Mouse (Mus musculus): ENCODE data around the gene Usp33.
"Not testable (repeated sequence)": the region's sequence is repeated elsewhere in the genome, so short reads cannot be mapped to it uniquely, and the experiment has no call there.

Usp33 gene

GRCm38 (mm10) chr3:152345732-152346632, at the start of gene Usp33:
TSS of gene Usp33 (plus strand) at chr3:152346478.
- peak; percentile 79 for DNase-seq (ENCODE audit: low read depth, low spot score)

- DNase-seq (ENCODE audit: low read depth, low spot score) = no peak
Observed at GRCm38 (mm10) chr3:152300376-152301337, 45.6 kb upstream of the Usp33 start.

DNA sequence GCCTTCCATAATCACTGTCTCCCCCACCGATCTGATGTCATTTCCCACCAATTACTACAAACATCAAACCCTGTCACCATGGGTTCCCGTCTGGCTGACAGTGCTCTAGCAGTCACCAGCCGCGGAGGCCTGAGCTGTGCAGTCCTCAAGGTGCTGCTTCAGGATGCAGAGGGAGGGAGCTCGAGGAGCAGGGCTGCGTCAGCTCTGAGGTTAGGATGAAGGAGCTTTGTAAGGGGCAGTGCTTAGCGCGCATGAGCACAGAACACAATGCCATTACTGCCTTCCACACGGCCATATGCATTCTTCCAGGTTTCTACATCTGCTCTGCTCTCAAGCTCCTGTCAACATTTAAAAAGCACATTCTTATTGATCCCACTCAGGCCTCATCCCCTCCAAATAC, 43.3 kb upstream of the Usp33 start:
- DNase-seq (ENCODE audit: low read depth, low spot score) = no peak

- no peak for DNase-seq (ENCODE audit: low read depth, low spot score)
Observed at GRCm38 (mm10) chr3:152304093-152304815, 42.0 kb upstream of the Usp33 start.

- no peak for DNase-seq (ENCODE audit: low read depth, low spot score)
Observed at GRCm38 (mm10) chr3:152305080-152305479, 41.2 kb upstream of the Usp33 start.

DNA sequence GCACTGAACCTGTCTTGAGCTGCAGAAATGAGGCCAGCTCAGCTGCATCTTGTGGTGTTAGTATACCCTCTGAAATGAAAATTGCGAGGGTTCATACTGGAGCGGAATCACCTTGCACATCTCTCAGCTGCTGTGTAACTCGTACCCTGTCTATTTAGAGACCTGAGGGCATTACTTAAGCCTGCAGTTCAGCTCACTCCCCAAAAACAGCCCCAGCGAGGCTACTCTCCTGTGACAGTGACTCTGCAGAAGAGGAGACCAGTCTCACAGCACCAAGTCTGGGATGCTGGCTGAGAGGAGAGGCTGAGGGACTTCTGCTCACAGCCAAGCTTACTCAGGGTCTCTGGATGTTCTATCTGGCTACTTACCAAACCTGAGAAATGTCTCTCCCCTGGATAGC, 40.3 kb upstream of the Usp33 start:
- DNase-seq (ENCODE audit: low read depth, low spot score) = no peak

GRCm38 (mm10) chr3:152308485-152309249, 37.6 kb upstream of the Usp33 start:
- DNase-seq (ENCODE audit: low read depth, low spot score) = no peak

GRCm38 (mm10) chr3:152309250-152309645, 37.0 kb upstream of the Usp33 start:
- no peak for DNase-seq (ENCODE audit: low read depth, low spot score)

DNA sequence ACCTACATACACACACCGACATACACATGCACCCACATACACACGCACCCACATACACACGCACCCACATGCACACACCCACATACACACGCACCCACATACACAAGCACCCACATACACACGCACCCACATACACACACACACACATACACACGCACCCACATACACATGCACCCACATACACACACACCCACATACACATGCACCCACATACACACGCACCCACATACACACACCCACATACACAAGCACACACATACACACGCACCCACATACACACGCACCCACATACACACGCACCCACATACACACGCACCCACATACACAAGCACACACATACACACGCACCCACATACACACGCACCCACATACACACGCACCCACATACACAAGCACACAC, 31.6 kb upstream of the Usp33 start:
- DNase-seq (ENCODE audit: low read depth, low spot score) = not testable (repeated sequence)

- peak; percentile 58 for DNase-seq (ENCODE audit: low read depth, low spot score)
Observed at GRCm38 (mm10) chr3:152315613-152316012, 30.7 kb upstream of the Usp33 start.

GRCm38 (mm10) chr3:152316447-152317173, 29.7 kb upstream of the Usp33 start:
- not testable (repeated sequence) for DNase-seq (ENCODE audit: low read depth, low spot score)

DNA sequence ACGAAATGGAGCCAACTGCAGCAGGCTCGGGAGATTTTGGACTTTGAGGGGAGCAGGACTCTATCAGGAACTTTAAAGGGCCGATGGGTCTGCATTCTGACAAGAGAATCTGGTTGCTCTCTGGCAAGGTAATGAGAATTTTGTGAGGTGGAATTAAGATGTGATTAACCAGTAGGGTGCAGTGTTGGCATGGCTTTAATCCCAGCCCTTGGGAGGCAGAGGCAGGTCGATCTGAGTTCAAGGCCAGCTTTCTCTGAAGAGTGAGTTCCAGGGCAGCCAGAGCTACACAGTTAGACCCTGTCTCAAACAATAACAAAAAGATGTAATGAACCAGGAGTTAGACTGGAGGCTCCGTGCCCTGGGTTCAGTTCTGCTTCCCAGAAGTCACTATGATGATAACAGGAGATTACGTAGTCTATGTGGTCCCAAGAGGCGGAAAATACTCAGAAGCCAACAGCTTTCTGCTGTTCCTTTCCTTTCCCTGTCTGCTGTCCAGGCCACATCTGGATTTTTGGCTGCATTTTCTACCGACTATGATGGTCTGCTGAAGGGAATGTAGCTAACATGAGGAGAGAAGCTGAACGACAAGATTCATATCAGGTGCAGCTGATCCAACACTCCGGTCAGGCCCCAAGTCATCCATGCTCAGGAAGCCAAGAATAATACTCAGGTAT, 25.2 kb upstream of the Usp33 start:
- DNase-seq (ENCODE audit: low read depth, low spot score) = no peak

DNA sequence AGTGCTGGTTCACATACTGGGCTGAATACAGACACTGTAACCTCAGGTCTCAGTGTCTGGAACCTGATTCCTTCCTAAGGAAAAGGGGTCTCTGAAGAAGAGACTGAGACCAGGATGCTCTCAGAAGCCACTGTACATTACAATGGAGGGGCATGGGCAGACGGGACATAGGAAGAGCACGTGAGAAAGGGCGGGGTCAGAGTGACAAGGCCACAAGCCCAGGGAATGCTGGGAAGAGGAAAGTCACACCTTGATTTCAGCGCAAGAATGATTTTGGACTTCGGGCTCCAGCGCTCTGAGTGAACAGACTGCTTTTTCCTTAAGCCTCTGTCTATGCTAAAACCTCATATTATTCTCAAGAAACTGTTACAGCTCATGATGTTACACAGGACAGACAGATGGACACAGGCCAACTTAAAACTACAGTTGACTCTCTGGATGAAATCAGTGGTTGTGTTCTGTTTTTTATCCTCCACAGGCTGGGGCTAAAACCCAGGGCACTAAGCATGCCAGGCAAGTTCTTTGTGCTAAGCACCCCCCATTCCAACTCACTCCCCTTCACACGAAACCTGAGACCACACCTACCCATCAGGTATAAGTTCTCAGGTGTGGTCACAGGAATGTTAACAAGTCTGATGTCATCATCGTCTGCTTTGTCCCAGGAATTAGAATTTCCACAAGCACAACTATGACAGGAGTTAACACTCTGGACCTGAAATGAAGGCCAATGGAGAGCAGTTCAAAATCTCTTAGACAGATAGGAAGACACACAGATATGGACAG, 24.3 kb upstream of the Usp33 start:
- DNase-seq (ENCODE audit: low read depth, low spot score) = no peak

GRCm38 (mm10) chr3:152332104-152332503, 14.2 kb upstream of the Usp33 start:
- DNase-seq (ENCODE audit: low read depth, low spot score) = no peak

DNA sequence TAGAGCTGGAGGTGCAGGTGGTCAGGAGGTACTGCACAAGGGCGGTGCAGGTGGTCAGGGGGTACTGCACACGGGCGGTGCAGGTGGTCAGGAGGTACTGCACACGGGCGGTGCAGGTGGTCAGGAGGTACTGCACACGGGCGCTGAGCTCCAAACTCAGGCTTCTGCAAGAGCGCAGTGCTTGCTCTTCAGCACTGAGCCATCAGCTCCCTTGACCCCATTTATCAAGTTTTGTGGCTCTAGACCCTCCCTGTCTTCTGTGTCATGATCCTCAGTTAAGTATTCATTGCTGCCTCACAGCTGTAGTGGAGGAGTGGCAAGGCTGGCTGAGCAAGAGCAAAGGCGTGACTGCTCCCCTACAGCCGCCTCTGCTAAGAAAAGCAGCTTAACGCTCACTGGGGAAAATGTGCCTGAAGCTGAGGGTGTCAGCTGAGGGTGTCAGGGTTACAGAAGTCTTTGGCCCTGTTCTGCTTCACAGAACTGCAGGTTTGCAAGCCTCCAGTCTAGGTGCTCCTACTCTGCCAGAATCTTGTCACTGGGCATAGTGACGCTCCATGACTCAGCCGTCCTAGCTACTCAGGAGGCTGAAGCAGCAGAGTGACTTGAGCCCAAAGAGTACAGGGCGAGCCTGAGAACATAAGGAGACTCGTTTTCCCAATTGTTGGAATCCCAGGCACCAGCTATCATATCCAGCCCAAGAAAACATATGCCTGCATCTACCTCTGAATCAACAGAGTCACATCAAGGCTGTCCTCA, 13.6 kb upstream of the Usp33 start:
- DNase-seq (ENCODE audit: low read depth, low spot score) = no peak

DNA sequence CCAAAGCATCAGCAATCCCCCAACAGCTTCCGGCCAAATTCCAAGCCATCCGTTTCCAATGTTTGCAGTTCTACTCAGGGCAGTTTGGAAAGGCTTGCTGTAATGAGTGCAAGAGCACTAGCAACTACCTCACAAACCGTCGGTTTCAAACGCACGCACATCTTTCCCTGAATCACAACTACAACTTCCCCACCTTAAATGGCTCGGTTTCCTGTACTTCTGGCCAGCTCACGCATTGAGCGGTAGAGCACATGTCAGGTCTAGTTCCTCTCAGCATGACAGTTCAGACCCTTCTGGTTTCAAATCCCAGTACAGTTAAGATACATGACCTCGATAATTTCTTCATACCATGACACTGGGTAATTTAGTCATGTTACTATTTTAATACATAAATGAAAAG, 12.6 kb upstream of the Usp33 start:
- no peak for DNase-seq (ENCODE audit: low read depth, low spot score)

DNA sequence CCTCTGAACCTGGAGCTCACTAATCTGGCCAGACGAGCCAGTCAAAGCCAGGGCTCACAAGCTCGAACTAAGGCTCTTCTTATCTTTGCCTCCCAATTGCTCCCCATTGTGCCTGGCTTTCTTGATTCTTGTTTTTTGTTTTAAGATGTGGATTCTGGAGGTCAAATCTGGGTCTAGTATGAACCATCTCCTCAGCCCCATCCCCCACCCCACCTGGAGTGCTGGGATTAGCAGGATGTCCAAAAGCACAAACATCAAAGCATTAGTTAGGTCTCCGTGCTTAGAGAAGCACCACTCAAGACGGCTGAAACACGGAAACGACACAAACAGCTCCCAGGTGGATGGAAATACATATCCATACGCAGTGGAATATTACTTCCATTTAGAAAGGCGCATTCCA, 10.2 kb upstream of the Usp33 start:
- no peak for DNase-seq (ENCODE audit: low read depth, low spot score)
